Mouse (Mus musculus) thymus, postnatal 14 days (tissue): ENCODE results near the gene Tmem63a.
"Not testable (repeated sequence)": the region's sequence is repeated elsewhere in the genome, so short reads cannot be mapped to it uniquely, and the experiment has no call there.

ENCODE experiments used
- DNase-seq: peaks from one replicate; pipeline ENCODE4 v3.0.0; 2021

The Tmem63a gene

GRCm38 (mm10) chr1:180966542-180966941 is 24.4 kb downstream of the Tmem63a start:
- DNase-seq, result no peak

GRCm38 (mm10) chr1:180967261-180967660 is 25.1 kb downstream of the Tmem63a start:
- DNase-seq, result no peak

GRCm38 (mm10) chr1:180972941-180973340 is 30.8 kb downstream of the Tmem63a start:
- DNase-seq, result no peak

GRCm38 (mm10) chr1:180974126-180974746 is 32.1 kb downstream of the Tmem63a start:
- DNase-seq, result peak; percentile 72

DNA sequence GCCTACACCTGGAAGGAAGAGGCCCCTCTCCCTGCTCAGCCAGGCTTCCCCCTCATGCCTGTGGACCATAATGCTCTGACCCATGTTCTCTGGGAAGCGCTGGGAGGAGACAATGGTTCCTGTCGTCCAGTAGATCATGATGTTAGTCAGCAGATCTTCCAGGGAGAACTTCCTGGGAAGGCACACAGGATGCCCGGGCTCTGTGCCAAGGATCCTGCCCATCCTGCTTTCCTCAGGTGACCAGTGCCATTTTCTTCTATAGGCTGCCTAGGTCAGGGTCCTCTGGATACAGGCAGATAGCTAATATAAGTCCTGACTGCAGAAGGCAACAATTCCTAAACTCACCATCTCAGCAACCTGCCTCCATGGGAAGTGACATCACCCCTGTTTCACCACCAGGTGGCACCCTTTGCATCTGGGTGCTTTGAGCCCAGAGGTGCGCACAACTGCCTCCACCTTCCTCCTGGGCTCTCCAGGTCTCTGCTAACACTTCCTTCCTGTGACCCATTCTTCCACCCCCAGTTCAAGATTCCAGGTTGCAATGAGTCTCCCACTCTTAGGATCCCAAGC is 34.1 kb downstream of the Tmem63a start:
- peak; percentile 68 for DNase-seq

- no peak for DNase-seq
Observed at GRCm38 (mm10) chr1:180979484-180980251, 37.5 kb downstream of the Tmem63a start.

GRCm38 (mm10) chr1:180980464-180980863 is 38.3 kb downstream of the Tmem63a start:
- peak; percentile 35 for DNase-seq

DNA sequence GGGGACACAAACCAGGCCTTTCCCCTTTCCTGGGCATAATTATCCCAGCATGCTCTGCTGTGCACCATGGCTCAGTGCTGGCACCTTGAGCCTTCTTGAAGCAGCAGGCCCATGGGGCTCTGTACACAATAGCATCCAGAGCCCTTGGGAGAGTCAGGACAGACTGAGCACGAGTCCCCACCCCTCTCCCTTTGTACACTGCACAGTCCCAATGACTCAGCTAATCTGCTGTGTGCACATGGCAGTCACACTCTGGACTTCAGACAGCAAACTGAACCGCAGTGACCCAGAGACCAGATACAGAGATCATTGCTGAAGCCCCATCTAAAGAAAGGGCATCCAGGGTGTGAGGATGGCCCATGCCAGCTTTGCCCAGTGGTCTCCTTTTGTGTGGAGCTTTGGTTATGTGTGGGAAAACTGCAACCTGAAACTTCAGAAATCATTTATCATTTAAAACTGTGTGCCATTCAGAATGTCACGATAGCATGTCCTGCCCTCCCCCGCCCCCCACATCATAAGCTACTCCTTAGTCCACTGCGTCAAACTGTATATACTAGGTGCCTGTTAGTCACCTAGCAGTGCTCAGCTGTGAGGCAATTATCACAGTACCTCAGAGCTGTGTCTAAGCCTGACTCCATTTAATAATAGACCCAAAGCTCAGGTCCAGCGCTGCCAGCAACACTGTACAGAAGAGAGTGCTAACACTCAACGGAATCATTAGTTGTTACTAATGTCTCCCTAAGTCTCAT is 39.3 kb downstream of the Tmem63a start:
- not testable (repeated sequence) for DNase-seq

- no peak for DNase-seq
Observed at GRCm38 (mm10) chr1:180986701-180987100, 44.6 kb downstream of the Tmem63a start.

GRCm38 (mm10) chr1:180987759-180988158 is 45.6 kb downstream of the Tmem63a start:
- peak; percentile 78 for DNase-seq

- no peak for DNase-seq
Observed at GRCm38 (mm10) chr1:180990671-180991070, 48.5 kb downstream of the Tmem63a start.

DNA sequence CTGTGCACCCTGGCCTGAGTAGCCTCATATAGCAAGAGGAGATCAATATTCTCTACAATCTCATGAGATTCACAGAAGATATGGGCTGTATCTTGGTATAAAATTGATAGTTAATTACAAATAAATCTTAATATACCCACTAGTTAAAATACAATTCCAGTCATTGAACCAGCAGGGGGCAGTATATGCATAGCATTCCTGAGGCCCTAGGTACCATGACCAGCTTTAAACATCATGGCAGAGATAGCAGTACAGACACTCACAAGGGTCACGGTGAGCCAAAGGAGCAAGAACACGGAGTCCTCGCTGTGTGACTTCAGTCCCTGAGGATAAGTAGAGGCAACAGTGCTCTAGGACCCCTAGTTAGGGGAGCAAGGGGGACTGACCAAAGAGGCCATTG is 50.0 kb downstream of the Tmem63a start:
- peak; percentile 56 for DNase-seq

GRCm38 (mm10) chr1:181000501-181001092 is 58.5 kb downstream of the Tmem63a start:
- no peak for DNase-seq

DNA sequence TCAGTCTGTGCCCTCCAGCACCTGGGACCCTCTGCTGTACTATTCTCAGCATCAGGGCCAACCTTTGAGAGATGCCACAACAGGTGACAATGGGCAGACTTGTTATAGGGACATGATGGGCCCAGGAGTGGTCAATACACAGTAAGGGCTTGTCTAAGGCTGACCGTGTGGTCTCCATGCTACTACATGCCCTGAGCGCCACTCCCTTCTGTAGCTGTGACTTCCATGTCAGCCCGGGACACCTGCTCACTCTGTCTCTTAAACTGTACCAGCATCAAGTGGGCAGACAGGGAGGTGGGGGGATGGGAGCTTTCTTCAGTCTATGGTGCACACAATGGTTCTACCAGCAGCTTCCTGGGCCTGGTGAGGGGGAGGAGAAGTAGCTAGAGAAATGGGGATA is 59.1 kb downstream of the Tmem63a start:
- DNase-seq, result no peak

DNA sequence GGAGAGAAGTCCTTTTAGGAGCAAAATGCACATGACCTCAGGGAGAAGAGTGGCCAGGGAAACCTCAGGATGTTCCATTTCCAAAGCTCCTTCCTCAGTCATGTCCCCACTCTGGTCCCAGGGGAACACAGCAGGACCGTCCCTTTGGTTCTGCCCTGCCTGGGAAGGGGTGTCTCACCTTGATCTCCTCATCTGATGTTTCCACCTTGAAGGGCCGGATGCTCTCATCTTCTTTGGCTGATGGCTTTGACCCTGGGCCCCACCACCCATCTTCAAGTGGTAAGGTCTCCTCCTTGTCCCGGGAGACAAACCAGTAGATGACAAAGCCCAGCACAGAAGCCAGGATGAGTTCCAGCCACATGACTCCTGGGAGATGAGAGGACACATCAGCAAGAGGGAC is 59.5 kb downstream of the Tmem63a start:
- no peak for DNase-seq

DNA sequence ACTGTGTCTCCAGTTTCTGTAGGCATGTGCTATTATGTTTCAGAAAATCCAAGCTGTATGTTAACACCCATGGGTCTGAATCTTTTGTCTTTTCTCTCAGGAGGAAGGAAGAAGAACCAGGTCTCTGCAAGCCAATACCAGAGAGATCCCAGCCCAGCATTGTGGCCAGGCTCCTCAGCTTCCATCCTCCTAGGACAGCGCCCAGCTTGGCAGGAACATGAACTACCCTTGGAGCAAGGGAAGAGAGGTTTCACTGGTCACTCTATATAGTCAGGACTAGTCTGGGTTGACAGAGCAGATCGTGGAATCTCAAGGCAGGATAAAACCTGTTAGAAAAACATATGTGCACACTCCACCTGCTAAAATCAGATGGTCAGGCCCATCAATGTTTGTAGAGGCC is 61.6 kb downstream of the Tmem63a start:
- no peak for DNase-seq

DNA sequence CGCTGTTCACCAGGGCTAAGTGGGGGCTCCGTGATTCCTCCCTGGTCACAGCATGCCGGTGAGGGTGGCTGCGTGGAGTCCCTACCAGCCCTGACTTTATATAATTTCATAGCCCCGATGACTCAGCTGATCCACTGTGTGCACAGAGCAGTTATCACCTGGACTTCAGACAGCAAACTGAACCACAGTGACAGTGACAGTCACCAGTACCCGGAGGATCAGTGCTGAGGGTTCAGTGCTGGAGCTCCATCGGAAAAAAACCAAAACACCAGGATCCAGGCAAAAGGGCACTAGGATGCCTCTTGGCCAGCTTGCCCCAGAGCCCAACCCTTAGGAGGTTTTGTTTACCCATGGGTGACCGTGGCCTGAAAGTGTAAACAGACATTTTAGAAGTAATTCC is 63.2 kb downstream of the Tmem63a start:
- no peak for DNase-seq

DNA sequence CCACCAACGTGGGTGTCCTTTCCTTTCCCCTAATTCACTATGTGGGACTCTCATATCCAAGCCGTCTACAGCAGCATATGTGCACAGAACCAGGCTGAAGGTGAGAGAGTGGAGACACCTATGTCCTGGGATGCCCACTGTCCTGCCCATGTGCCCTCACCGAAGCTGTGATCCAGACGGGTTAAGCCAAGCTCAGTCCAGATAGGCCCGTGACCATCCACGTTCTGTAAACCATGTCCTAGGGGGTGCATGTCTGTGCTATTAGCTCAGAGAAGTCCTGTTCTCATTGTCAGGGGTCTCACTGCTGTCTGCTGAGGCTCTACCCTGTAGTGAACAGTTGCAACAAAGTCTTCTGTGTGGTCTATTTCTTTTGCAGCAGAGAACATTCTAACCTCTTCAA is 65.7 kb downstream of the Tmem63a start:
- DNase-seq, result no peak

DNA sequence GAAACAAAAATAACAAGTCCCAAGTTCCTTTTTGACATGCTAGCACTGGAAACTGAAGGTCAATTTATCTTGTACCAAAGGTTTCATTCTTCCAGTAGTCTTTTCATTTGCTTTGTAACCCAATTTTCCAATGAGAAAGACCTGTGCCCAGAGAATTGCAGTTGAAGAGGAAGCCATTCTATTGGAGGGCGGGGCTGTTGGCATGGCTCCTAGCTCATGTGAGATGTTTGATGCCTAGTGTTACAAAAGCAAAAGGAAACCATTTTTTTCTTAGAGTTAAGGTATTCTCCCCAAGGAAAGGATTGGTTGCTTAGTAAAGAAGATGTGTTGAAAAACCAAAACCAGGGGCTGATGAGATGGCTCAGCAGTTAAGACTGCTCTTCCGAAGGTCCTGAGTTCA is 66.1 kb downstream of the Tmem63a start:
- no peak for DNase-seq

- DNase-seq, result no peak
Observed at GRCm38 (mm10) chr1:181009011-181009590, 67.0 kb downstream of the Tmem63a start.

DNA sequence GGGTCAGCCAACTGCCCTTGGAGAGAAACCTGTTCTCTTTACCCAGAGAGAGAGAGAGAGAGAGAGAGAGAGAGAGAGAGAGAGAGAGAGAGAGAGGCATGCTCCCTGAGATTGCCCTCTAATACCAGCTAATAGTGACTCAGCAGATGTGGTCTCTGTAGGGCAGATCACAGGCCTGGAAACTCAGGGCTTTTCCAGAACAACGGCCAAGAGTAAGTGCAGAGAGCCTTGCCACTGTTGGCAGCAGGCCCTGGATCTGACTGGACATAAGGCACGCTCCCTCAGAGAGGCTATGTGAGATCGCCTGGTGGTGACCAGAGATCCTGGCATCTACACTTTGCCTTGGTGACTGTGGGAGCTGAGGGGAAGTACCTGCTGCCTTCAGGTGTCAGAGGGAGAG is 67.6 kb downstream of the Tmem63a start:
- DNase-seq, result no peak

GRCm38 (mm10) chr1:181010171-181010932 is 68.2 kb downstream of the Tmem63a start:
- DNase-seq, result no peak
